Mouse (Mus musculus) urinary bladder, adult 18-20 months (tissue): ENCODE measurements around the gene Wdr18.

ENCODE experiments used
- DNase-seq, 2 experiments: peaks; one replicate each; pipeline ENCODE4 v3.0.0; 2022; ENCODE audit warnings: low spot score in 2 of 2, mixed read lengths in 2 of 2

The Wdr18 gene

DNA sequence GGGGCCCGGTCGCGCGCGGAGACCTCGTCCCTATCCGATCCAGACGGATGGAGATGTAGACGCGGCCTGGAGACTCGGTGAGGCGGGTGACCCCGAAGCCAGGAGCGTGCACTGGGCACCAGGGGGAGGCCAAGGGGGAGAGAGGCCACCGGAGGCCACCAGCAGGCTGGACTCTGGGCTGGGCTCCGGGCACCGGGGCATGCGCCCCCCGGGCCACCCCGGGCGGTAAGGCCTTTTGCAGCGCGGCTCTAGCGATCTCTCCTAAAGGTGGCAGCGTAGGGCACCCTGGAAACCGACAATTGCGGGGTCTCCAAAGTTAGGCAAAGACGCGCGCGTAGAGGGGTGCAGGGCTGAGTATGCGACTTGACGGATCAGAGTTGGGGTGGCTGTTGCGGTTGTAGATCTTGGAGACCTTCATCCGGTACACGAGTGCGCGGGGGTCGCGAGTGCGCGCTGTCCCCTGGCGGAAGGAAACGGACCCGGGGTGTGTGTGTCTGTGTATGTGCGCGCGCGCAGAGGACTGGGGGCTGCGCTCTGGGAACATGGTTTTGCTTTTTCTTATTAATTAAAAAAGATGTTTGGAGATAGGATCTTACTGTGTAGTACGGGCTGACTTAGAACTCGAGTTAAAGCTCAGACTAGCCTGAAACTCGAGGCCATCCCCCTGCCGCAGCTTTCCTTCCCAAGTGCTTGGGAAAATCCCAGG lies 32.5 kb upstream of the Wdr18 start:
- DNase-seq, result no peak

GRCm38 (mm10) chr10:79928030-79928694 lies 31.8 kb upstream of the Wdr18 start:
- DNase-seq, result no peak

- no peak for DNase-seq
Observed at GRCm38 (mm10) chr10:79928907-79929701, 30.8 kb upstream of the Wdr18 start.

DNA sequence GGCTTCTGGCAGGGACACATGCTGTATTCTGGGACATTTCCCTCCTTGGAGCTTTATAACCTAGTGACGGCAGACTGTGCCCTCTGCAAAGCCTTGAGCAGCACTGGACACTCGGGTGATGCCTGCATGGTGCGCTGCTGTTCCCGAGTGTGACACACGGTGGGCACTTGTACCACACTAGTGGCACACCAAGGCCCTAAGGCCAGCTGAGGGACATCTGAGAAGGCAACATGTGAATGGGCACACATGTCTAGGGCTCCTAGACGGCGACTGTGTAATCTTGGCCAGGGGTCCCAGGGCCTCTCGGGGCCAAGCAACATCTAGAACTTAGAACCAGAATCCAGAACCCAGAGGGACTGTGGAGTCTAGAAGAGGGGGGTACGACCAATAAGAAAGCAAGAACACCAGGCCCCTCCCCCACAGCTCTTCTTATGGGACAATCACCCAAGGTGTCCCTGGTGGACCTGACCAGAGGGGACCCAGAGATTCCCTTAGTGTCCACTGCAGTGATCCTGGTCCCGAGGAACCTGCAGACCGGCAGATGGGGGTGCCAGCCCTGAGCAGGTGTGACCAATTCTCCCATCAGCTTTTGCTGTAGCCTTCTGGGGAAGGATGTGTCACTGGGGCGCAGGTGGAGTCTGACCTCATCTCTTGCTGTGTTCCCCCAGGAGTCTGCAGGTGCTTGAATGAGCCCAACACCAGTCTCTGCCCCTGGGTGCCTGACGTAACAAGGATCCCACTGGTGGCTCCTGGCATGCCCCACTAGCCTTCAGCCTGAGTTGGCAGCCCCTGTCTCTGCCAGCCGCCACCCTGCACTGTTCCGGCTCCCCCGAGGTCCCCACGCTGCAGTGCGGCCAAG lies 29.8 kb upstream of the Wdr18 start:
- DNase-seq, result no peak

DNA sequence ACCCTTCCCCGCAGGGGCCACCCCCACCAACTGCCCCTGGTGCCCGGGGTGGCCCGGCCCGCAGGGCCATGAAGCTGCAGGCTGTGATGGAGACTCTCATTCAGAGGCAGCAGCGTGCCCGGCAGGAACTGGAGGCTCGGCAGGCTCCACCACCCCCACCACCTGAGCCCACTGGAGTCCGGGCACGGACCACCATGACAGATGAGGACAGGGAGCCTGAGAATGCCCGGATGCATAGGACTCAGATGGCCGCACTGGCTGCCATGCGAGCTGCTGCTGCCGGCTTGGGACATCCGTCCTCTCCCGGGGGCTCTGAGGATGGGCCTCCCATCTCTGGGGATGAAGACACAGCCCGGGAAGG lies 29.1 kb upstream of the Wdr18 start:
- DNase-seq, result no peak

- no peak for DNase-seq
Observed at GRCm38 (mm10) chr10:79931797-79932196, 28.2 kb upstream of the Wdr18 start.

DNA sequence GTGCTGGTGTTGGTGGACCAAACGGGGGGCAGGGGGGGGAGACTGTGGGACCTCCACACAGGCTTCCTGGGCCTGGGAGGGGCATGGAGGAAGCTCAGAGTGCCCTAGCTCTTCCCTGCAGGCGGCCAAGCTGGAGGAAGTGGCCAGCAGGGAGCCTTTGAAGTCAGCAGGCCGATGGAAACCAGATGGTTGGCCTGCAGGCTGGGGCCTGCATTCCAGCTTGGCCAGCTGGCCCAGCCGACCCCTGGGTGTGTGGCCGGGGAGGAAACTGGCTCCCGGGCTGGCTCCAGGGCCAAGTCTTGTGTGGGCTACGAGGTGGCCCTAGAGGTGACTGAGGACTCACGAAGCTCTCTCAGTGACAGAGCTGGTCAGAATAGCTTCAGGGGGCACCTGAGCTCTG lies 27.2 kb upstream of the Wdr18 start:
- peak in 1 of 2 experiments; percentile 66 for DNase-seq

GRCm38 (mm10) chr10:79933145-79933679 lies 26.7 kb upstream of the Wdr18 start:
- peak in 1 of 2 experiments; percentile 53 for DNase-seq

GRCm38 (mm10) chr10:79933861-79934260 lies 26.1 kb upstream of the Wdr18 start:
- no peak for DNase-seq

- peak in 1 of 2 experiments; percentile 77 for DNase-seq
Observed at GRCm38 (mm10) chr10:79934272-79934721, 25.7 kb upstream of the Wdr18 start.

- no peak for DNase-seq
Observed at GRCm38 (mm10) chr10:79934794-79935569, 25.0 kb upstream of the Wdr18 start.

DNA sequence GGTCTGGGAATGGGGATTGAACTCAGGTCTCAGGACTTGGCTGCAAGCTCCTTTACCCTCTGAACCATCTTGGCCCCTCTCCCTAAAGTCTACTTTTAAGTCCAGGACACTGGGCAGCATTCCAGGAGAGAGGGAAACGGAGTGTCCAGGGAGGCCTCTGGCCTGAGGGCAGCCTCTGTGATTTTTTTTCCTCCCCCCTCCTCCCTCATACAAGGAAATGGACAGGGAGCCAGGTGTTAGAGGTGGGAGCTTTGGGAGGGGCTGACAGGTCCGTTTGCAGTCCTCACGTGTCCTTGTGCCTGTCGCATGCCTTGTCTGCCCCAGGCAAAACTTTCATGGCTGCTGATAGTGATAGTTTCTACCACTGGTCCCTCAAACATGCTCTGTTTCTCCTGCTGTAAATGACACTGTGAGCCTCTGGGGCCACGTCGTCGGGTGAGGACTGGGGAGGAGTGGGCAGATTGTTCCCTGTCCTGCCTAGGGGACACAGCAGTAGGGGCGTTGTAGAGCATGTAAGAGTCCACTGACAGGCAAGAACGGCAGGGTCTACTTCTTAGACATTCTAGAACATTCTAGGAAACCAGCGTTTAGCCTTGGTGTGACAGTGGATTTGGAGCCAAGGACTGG lies 23.6 kb upstream of the Wdr18 start:
- DNase-seq, result no peak

- peak; percentile 84 to 86 for DNase-seq
Observed at GRCm38 (mm10) chr10:79936911-79937441, 23.0 kb upstream of the Wdr18 start.

- DNase-seq, result no peak
Observed at GRCm38 (mm10) chr10:79937775-79938526, 22.0 kb upstream of the Wdr18 start.

GRCm38 (mm10) chr10:79940749-79941148 lies 19.2 kb upstream of the Wdr18 start:
- DNase-seq, result no peak

DNA sequence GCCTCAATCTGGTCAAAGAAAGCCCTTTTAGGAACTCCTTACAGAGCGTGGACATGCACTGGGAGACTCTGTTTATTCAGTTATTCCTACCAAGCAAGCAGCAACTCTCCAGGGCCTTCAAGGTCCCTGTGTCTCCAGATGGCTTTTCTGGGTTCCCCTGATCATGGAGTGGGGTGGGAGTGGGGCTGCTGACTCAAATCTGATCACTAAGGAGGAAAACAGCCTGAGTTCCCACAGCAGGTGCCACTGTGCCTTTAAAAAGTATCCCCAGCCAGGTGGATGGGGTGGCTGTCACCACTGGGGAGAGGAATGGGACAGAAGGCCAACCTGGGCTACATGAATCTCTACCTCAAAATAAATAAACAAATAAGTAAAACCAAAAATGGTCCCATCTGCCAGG lies 17.0 kb upstream of the Wdr18 start:
- no peak for DNase-seq

- no peak for DNase-seq
Observed at GRCm38 (mm10) chr10:79943471-79943901, 16.5 kb upstream of the Wdr18 start.

- DNase-seq, result peak in 1 of 2 experiments; percentile 60
Observed at GRCm38 (mm10) chr10:79945507-79946234, 14.3 kb upstream of the Wdr18 start.
